8 mouse cellular contexts compared by ENCODE assay signal in the genomic region with DNA sequence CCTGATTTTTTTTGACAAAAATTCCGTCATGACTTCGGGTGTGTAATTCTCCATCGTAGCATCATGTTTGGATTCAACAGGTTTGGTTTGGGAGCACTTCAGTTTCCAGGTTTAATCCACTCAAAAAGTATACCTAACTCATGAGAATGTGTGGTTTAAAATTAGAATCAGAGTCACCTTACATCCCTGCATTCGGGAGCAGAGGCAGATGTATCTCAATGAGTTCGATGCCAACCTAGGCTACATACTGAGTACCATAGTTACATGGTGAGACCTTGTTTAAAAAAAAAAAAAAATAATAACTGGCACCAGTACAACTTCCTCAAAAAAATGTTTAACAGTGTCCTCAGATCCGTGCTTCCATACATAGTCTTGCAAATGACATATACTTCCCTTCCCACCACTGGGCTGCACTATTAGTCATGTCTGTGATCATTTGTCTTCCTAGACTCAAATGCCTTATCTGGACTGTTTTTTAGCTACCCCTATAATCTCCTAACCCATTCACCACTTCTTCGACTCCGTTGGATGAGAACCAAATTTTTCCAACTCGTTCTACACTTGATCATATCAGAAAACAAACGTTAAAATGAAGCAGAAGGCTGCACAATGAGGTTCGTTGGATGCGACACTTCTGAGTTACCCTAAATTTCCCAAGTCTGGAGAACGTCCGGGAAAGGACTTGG. TPM values are rescaled to one million over a fixed set of nuclear protein-coding genes. Genes with fewer than 3 reads are reported as not detected.
DNase-seq lines count a peak whose midpoint lies in the region; ATAC-seq and TF ChIP-seq lines count a peak whose summit lies in the region.

No protein-coding gene starts in this region.

- peak overlapping the region; percentile 93 for H3K4me3 ChIP-seq in kidney, adult 2 months (ENCODE audit: insufficient read depth, low read depth, low read length)
- H3K4me3 ChIP-seq in bone marrow macrophage, adult 2 months (ENCODE audit: insufficient read depth, low read length) = peak overlapping the region; percentile 91
- peak overlapping the region; percentile 93 for H3K4me3 ChIP-seq in hindbrain, embryonic 14.5 days (replicated peaks; ENCODE audit: low read length)
- peak overlapping the region; percentile 91 for H3K4me3 ChIP-seq in midbrain, embryonic 14.5 days (replicated peaks; ENCODE audit: low read depth, low read length)

- no peaks in the 10 kb centered on the region for H3K27me3 ChIP-seq in kidney, adult 2 months (replicated peaks; ENCODE audit: control insufficient read depth, insufficient read depth, low read length)
- no peaks in the 10 kb centered on the region for H3K27me3 ChIP-seq in hindbrain, embryonic 14.5 days (ENCODE audit: control insufficient read depth, insufficient read depth, low read length)
- no peaks in the 10 kb centered on the region for H3K27me3 ChIP-seq in midbrain, embryonic 14.5 days (ENCODE audit: control insufficient read depth, insufficient read depth, low read length)

- no peaks in the 10 kb centered on the region for H3K9me3 ChIP-seq in hindbrain, embryonic 14.5 days (ENCODE audit: control insufficient read depth, low read length)
- no peaks in the 10 kb centered on the region for H3K9me3 ChIP-seq in midbrain, embryonic 14.5 days (ENCODE audit: control insufficient read depth, low read length)

- DNase-seq in kidney, adult 2 months = no peak
- DNase-seq in kidney, adult 8-10 months = no peak
- DNase-seq in hindbrain, embryonic 14.5 days (ENCODE audit: low spot score) = no peak
- DNase-seq in midbrain, embryonic 14.5 days = no peak
- no peak for DNase-seq in right cerebral cortex, adult 18-20 months
- no peak for DNase-seq in spleen, adult 12 weeks (ENCODE audit: low spot score)
- DNase-seq in urinary bladder, adult 18-20 months (ENCODE audit: low spot score in 2 of 2) = no peak

- H3K4me1 ChIP-seq in kidney, adult 2 months (ENCODE audit: control insufficient read depth, insufficient read depth, low read length) = peaks cover 8% of the 10 kb centered on the region; the same call in 1 of the 2 replicates
- H3K4me1 ChIP-seq in bone marrow macrophage, adult 2 months (ENCODE audit: control insufficient read depth, insufficient read depth, low read length) = peaks cover 22% of the 10 kb centered on the region
- peaks cover 20% of the 10 kb centered on the region for H3K4me1 ChIP-seq in hindbrain, embryonic 14.5 days (replicated peaks; ENCODE audit: control insufficient read depth, insufficient read depth, low read length)
- H3K4me1 ChIP-seq in midbrain, embryonic 14.5 days (ENCODE audit: control insufficient read depth, insufficient read depth, low read length) = peaks cover 19% of the 10 kb centered on the region

- no peaks in the 10 kb centered on the region for H3K36me3 ChIP-seq in kidney, adult 2 months (ENCODE audit: control insufficient read depth, insufficient read depth, low read length)
- peaks cover 13% of the 10 kb centered on the region; the same call in 1 of the 2 replicates for H3K36me3 ChIP-seq in hindbrain, embryonic 14.5 days (replicated peaks; ENCODE audit: control insufficient read depth, insufficient read depth)
- H3K36me3 ChIP-seq in midbrain, embryonic 14.5 days (ENCODE audit: control insufficient read depth, insufficient read depth, low read length) = peaks cover 6% of the 10 kb centered on the region; the same call in 1 of the 2 replicates

- H3K27ac ChIP-seq in kidney, adult 2 months (ENCODE audit: insufficient read depth, low read depth, low read length) = peak overlapping the region; percentile 43
- H3K27ac ChIP-seq in bone marrow macrophage, adult 2 months (ENCODE audit: insufficient read depth, low read depth, low read length) = peak overlapping the region; percentile 91
- H3K27ac ChIP-seq in hindbrain, embryonic 14.5 days = peak overlapping the region; percentile 89
- H3K27ac ChIP-seq in midbrain, embryonic 14.5 days (replicated peaks; ENCODE audit: low read depth, low read length) = peak overlapping the region; percentile 93

- no peak for TF ChIP-seq CTCF in kidney, adult 2 months (conservative IDR thresholded peaks at IDR 0.05; ENCODE audit: insufficient read depth, insufficient read length, low read depth, low read length)
- TF ChIP-seq CTCF in bone marrow macrophage, adult 2 months (IDR thresholded peaks at IDR 0.05; ENCODE audit: low read depth, low read length) = no peak

- 32% methylated on average over 14 of the region's 14 CpGs for WGBS in kidney, adult 2 months
- WGBS in hindbrain, embryonic 14.5 days = 30% methylated on average over 14 of the region's 14 CpGs
- 32% methylated on average over 14 of the region's 14 CpGs for WGBS in midbrain, embryonic 14.5 days

- peak overlapping the region; percentile 73 for H3K4me2 ChIP-seq in hindbrain, embryonic 14.5 days (replicated peaks)
- H3K4me2 ChIP-seq in midbrain, embryonic 14.5 days (ENCODE audit: low read length) = peak overlapping the region; percentile 66

- H3K9ac ChIP-seq in hindbrain, embryonic 14.5 days = peak overlapping the region; percentile 89
- H3K9ac ChIP-seq in midbrain, embryonic 14.5 days (replicated peaks; ENCODE audit: low read length) = peak overlapping the region; percentile 82

- peak; percentile 21; the same call in 1 of the 2 replicates for ATAC-seq in hindbrain, embryonic 14.5 days (ENCODE audit: low FRiP score)
- no peak for ATAC-seq in midbrain, embryonic 14.5 days (ENCODE audit: low FRiP score, low TSS enrichment)

- no peak for TF ChIP-seq POLR2A in kidney, adult 2 months (IDR thresholded peaks at IDR 0.05; ENCODE audit: low read depth, low read length)
- TF ChIP-seq POLR2A in bone marrow macrophage, adult 2 months (IDR thresholded peaks at IDR 0.05; ENCODE audit: borderline replicate concordance, low read depth, low read length) = no peak

RNA-seq across cellular contexts. Expression of gene Mrpl52, which starts 0.6 kb away (rescaled TPM):
- polyA plus RNA-seq in kidney, adult 2 months (2012; rRNA removed) = 366 and 425 TPM in 2 replicates
- 88.5 and 89.7 TPM in 2 replicates for polyA plus RNA-seq in bone marrow macrophage, adult 2 months (2012; ENCODE audit: insufficient read depth, insufficient read length, missing spikeins)
- polyA plus RNA-seq in hindbrain, embryonic 14.5 days (2014; fragmentation: Nextera tagmentation; extraction: Ambion mirVana) = 245 and 308 TPM in 2 replicates
- polyA plus RNA-seq in midbrain, embryonic 14.5 days (2014; fragmentation: Nextera tagmentation; extraction: Ambion mirVana) = 293 and 337 TPM in 2 replicates

RNA-seq across cellular contexts. Expression of gene Mmp14, which starts 5.3 kb away (rescaled TPM):
- polyA plus RNA-seq in kidney, adult 2 months (2012; rRNA removed) = 37.2 and 42.1 TPM in 2 replicates
- polyA plus RNA-seq in bone marrow macrophage, adult 2 months (2012; ENCODE audit: insufficient read depth, insufficient read length, missing spikeins) = 20.2 and 24.9 TPM in 2 replicates
- polyA plus RNA-seq in hindbrain, embryonic 14.5 days (2014; fragmentation: Nextera tagmentation; extraction: Ambion mirVana) = 43.6 and 47.3 TPM in 2 replicates
- polyA plus RNA-seq in midbrain, embryonic 14.5 days (2014; fragmentation: Nextera tagmentation; extraction: Ambion mirVana) = 36.2 and 58.5 TPM in 2 replicates

RNA-seq across cellular contexts. Expression of gene Slc7a7, which starts 8.6 kb away (rescaled TPM):
- polyA plus RNA-seq in kidney, adult 2 months (2012; rRNA removed) = 454 and 464 TPM in 2 replicates
- 30.9 and 32.7 TPM in 2 replicates for polyA plus RNA-seq in bone marrow macrophage, adult 2 months (2012; ENCODE audit: insufficient read depth, insufficient read length, missing spikeins)
- 4.5 and 6.2 TPM in 2 replicates for polyA plus RNA-seq in hindbrain, embryonic 14.5 days (2014; fragmentation: Nextera tagmentation; extraction: Ambion mirVana)
- polyA plus RNA-seq in midbrain, embryonic 14.5 days (2014; fragmentation: Nextera tagmentation; extraction: Ambion mirVana) = 3.5 and 4.0 TPM in 2 replicates

RNA-seq across cellular contexts. Expression of gene Lrp10, which starts 37.8 kb away (rescaled TPM):
- 168 and 211 TPM in 2 replicates for polyA plus RNA-seq in kidney, adult 2 months (2012; rRNA removed)
- 64.2 and 81.2 TPM in 2 replicates for polyA plus RNA-seq in bone marrow macrophage, adult 2 months (2012; ENCODE audit: insufficient read depth, insufficient read length, missing spikeins)
- polyA plus RNA-seq in hindbrain, embryonic 14.5 days (2014; fragmentation: Nextera tagmentation; extraction: Ambion mirVana) = 29.2 and 30.8 TPM in 2 replicates
- 26.1 and 27.5 TPM in 2 replicates for polyA plus RNA-seq in midbrain, embryonic 14.5 days (2014; fragmentation: Nextera tagmentation; extraction: Ambion mirVana)

RNA-seq across cellular contexts. Expression of gene Rem2, which starts 49.8 kb away (rescaled TPM):
- 0.23 and 0.30 TPM in 2 replicates for polyA plus RNA-seq in kidney, adult 2 months (2012; rRNA removed)
- polyA plus RNA-seq in bone marrow macrophage, adult 2 months (2012; ENCODE audit: insufficient read depth, insufficient read length, missing spikeins) = not detected in 2 replicates
- polyA plus RNA-seq in hindbrain, embryonic 14.5 days (2014; fragmentation: Nextera tagmentation; extraction: Ambion mirVana) = 32.5 and 41.1 TPM in 2 replicates
- 37.2 and 44.6 TPM in 2 replicates for polyA plus RNA-seq in midbrain, embryonic 14.5 days (2014; fragmentation: Nextera tagmentation; extraction: Ambion mirVana)

Comparison
In these comparisons a context has a peak if more than half of its experiments do, and no peak if none do; other contexts are left out.
1. H3K27ac ChIP-seq: peak in every context shown above with its lines; median percentile 93 in midbrain, embryonic 14.5 days; 91 in bone marrow macrophage, adult 2 months; 89 in hindbrain, embryonic 14.5 days; 43 in kidney, adult 2 months.
2. RNA of gene Slc7a7, which starts 8.6 kb away (polyA plus RNA-seq): 454 to 464 TPM in kidney, adult 2 months; 30.9 to 32.7 TPM in bone marrow macrophage, adult 2 months, 4.5 to 6.2 TPM in hindbrain, embryonic 14.5 days and 3.5 to 4.0 TPM in midbrain, embryonic 14.5 days; every median in the first group is over 10 times any median in the second.
3. Peak in every context shown above with its lines, with median percentiles within 50 percentile points of each other: H3K4me3 ChIP-seq.